ENCODE assay signal across 8 mouse cellular contexts in the genomic region with DNA sequence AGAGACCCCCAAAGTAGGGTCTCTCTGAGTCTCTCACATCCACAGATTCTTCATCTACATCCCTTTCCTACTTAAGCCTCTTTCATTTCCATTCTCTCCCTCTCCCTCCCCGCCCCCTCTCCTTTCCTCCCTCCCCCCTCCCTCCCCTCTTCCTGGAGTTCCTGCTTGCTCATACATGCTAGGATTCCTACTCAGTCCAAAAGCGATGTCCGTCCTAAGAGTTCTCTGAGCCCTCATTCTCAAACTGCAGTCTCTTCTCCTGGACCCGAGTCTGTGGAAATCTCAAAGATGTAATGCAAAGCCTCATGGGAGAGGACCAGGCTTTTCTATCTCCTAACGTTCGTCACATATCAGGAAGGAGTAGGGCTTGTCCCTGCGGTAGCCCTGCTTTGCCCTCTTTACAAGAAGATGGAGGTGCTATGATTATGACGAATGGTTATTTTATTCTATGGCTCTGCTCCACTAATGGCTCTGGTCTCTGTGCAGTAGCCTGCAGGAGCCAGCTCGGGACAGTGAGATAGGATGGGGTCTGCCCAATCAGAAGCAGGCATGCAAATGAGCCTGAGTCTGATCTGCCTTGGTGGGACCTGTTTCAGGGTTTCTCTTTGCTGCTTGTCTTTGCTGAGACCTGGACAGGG. TPM values are rescaled to one million over a fixed set of nuclear protein-coding genes. Genes with fewer than 3 reads are reported as not detected.
DNase-seq lines count a peak whose midpoint lies in the region; ATAC-seq and TF ChIP-seq lines count a peak whose summit lies in the region.

No protein-coding gene starts in this region.

- WGBS in heart, embryonic 12.5 days: 4% methylated on average over 9 of the region's 9 CpGs
- 2% methylated on average over 9 of the region's 9 CpGs for WGBS in hindbrain, postnatal 0 days
- WGBS in midbrain, embryonic 12.5 days: 3% methylated on average over 9 of the region's 9 CpGs

- H3K4me1 ChIP-seq in heart, embryonic 12.5 days (replicated peaks): peaks cover 21% of the 10 kb centered on the region
- H3K4me1 ChIP-seq in hindbrain, postnatal 0 days (ENCODE audit: insufficient read depth, low read length): 0 out of 2 replicates have a peak, but pooled peaks cover 3% of the 10 kb centered on the region
- peaks cover 21% of the 10 kb centered on the region for H3K4me1 ChIP-seq in midbrain, embryonic 12.5 days

- no peaks in the 10 kb centered on the region for H3K27me3 ChIP-seq in heart, embryonic 12.5 days (replicated peaks)
- no peaks in the 10 kb centered on the region for H3K27me3 ChIP-seq in hindbrain, postnatal 0 days (ENCODE audit: insufficient read depth, low read length)
- no peaks in the 10 kb centered on the region for H3K27me3 ChIP-seq in midbrain, embryonic 12.5 days

- H3K4me3 ChIP-seq in heart, embryonic 12.5 days: peak overlapping the region; percentile 40
- peak overlapping the region; percentile 9 for H3K4me3 ChIP-seq in hindbrain, postnatal 0 days (ENCODE audit: low read length)
- H3K4me3 ChIP-seq in midbrain, embryonic 12.5 days: peak overlapping the region; percentile 39

- H3K36me3 ChIP-seq in heart, embryonic 12.5 days: no peaks in the 10 kb centered on the region
- H3K36me3 ChIP-seq in hindbrain, postnatal 0 days (ENCODE audit: insufficient read depth, low read length): no peaks in the 10 kb centered on the region
- H3K36me3 ChIP-seq in midbrain, embryonic 12.5 days: no peaks in the 10 kb centered on the region

- peak overlapping the region; percentile 73 for H3K27ac ChIP-seq in heart, embryonic 12.5 days (ENCODE audit: poor library complexity, severe bottlenecking)
- peak overlapping the region; percentile 8; the same call in 1 of the 2 replicates for H3K27ac ChIP-seq in hindbrain, postnatal 0 days
- peak overlapping the region; percentile 71 for H3K27ac ChIP-seq in midbrain, embryonic 12.5 days (replicated peaks)

- DNase-seq in heart, postnatal 4 days: no peak
- peak; percentile 65 for DNase-seq in ES-CJ7 (ENCODE audit: low read depth, low spot score)
- peak; percentile 53 for DNase-seq in embryo, embryonic 11.5 days (ENCODE audit: low read depth, low spot score)
- peak; percentile 67 for DNase-seq in hindbrain, postnatal 0 days (ENCODE audit: low spot score)
- no peak for DNase-seq in left cerebral cortex, adult 18-20 months (ENCODE audit: low spot score in 2 of 2)
- no peak for DNase-seq in natural killer cell, adult 2 months (ENCODE audit: low spot score in 2 of 2)

- no peak for TF ChIP-seq CTCF in hindbrain, postnatal 0 days (IDR thresholded peaks at IDR 0.05; ENCODE audit: low read depth)

- peak; percentile 77 for ATAC-seq in heart, embryonic 12.5 days (ENCODE audit: insufficient number of reproducible peaks, low FRiP score)
- ATAC-seq in hindbrain, postnatal 0 days: peak; percentile 90
- ATAC-seq in midbrain, embryonic 12.5 days (ENCODE audit: low FRiP score, low read depth): peak; percentile 78

- no peaks in the 10 kb centered on the region for H3K9me3 ChIP-seq in heart, embryonic 12.5 days (replicated peaks)
- no peaks in the 10 kb centered on the region for H3K9me3 ChIP-seq in hindbrain, postnatal 0 days (ENCODE audit: low read length)
- no peaks in the 10 kb centered on the region for H3K9me3 ChIP-seq in midbrain, embryonic 12.5 days

- H3K9ac ChIP-seq in heart, embryonic 12.5 days: peak overlapping the region; percentile 46; the same call in 1 of the 2 replicates
- H3K9ac ChIP-seq in hindbrain, postnatal 0 days (replicated peaks; ENCODE audit: low read length): no peak overlapping the region
- H3K9ac ChIP-seq in midbrain, embryonic 12.5 days (replicated peaks): peak overlapping the region; percentile 58

- H3K4me2 ChIP-seq in heart, embryonic 12.5 days: peak overlapping the region; percentile 76
- H3K4me2 ChIP-seq in hindbrain, postnatal 0 days (ENCODE audit: low read depth, low read length): peak overlapping the region; percentile 47
- H3K4me2 ChIP-seq in midbrain, embryonic 12.5 days (replicated peaks): peak overlapping the region; percentile 69

RNA-seq across cellular contexts. Expression of a gene that starts 7.8 kb away (rescaled TPM):
- 0.06 and 0.17 TPM in 2 replicates for polyA plus RNA-seq in heart, embryonic 12.5 days (2016; fragmentation: Nextera tagmentation; extraction: Ambion mirVana)
- total RNA-seq in heart, postnatal 4 days (2021): 10 to 100 TPM; 29.5 to 31.3 TPM
- 0.36 and 0.47 TPM in 2 replicates for total RNA-seq in hindbrain, postnatal 0 days (2014; rRNA removed)
- 0.10 and 0.16 TPM in 2 replicates for polyA plus RNA-seq in hindbrain, postnatal 0 days (2015; fragmentation: Nextera tagmentation; extraction: Ambion mirVana)
- not detected in 2 replicates for polyA plus RNA-seq in midbrain, embryonic 12.5 days (2016; fragmentation: Nextera tagmentation; extraction: Ambion mirVana)
- under 1 TPM; 0.61 to 0.74 TPM for total RNA-seq in left cerebral cortex, adult 18-20 months (2021)

RNA-seq across cellular contexts. Expression of a gene that starts 13.4 kb away (rescaled TPM):
- polyA plus RNA-seq in heart, embryonic 12.5 days (2016; fragmentation: Nextera tagmentation; extraction: Ambion mirVana): 1.3 and 1.5 TPM in 2 replicates
- 1 to 10 TPM; 2.9 to 3.2 TPM for total RNA-seq in heart, postnatal 4 days (2021)
- 3.8 and 4.1 TPM in 2 replicates for total RNA-seq in hindbrain, postnatal 0 days (2014; rRNA removed)
- polyA plus RNA-seq in hindbrain, postnatal 0 days (2015; fragmentation: Nextera tagmentation; extraction: Ambion mirVana): 0.59 and 0.63 TPM in 2 replicates
- polyA plus RNA-seq in midbrain, embryonic 12.5 days (2016; fragmentation: Nextera tagmentation; extraction: Ambion mirVana): 2.1 and 3.1 TPM in 2 replicates
- 1 to 10 TPM; 5.4 to 6.9 TPM for total RNA-seq in left cerebral cortex, adult 18-20 months (2021)

RNA-seq across cellular contexts. Expression of a gene that starts 22.2 kb away (rescaled TPM):
- 131 and 136 TPM in 2 replicates for polyA plus RNA-seq in heart, embryonic 12.5 days (2016; fragmentation: Nextera tagmentation; extraction: Ambion mirVana)
- total RNA-seq in heart, postnatal 4 days (2021): 100 to 1,000 TPM in 1 of 2 experiments, 10 to 100 TPM in 1; 88.7 to 103 TPM
- 68.3 and 71.1 TPM in 2 replicates for total RNA-seq in hindbrain, postnatal 0 days (2014; rRNA removed)
- 78.2 and 83.9 TPM in 2 replicates for polyA plus RNA-seq in hindbrain, postnatal 0 days (2015; fragmentation: Nextera tagmentation; extraction: Ambion mirVana)
- polyA plus RNA-seq in midbrain, embryonic 12.5 days (2016; fragmentation: Nextera tagmentation; extraction: Ambion mirVana): 163 and 180 TPM in 2 replicates
- total RNA-seq in left cerebral cortex, adult 18-20 months (2021): 100 to 1,000 TPM; 128 to 131 TPM

RNA-seq across cellular contexts. Expression of a gene that starts 29.1 kb away (rescaled TPM):
- polyA plus RNA-seq in heart, embryonic 12.5 days (2016; fragmentation: Nextera tagmentation; extraction: Ambion mirVana): not detected in 2 replicates
- not detected for total RNA-seq in heart, postnatal 4 days (2021)
- 0.26 TPM in 1 of 2 replicates, not detected in the other for total RNA-seq in hindbrain, postnatal 0 days (2014; rRNA removed)
- polyA plus RNA-seq in hindbrain, postnatal 0 days (2015; fragmentation: Nextera tagmentation; extraction: Ambion mirVana): not detected in 2 replicates
- polyA plus RNA-seq in midbrain, embryonic 12.5 days (2016; fragmentation: Nextera tagmentation; extraction: Ambion mirVana): not detected in 2 replicates
- not detected for total RNA-seq in left cerebral cortex, adult 18-20 months (2021)

RNA-seq across cellular contexts. Expression of a gene that starts 36.2 kb away (rescaled TPM):
- polyA plus RNA-seq in heart, embryonic 12.5 days (2016; fragmentation: Nextera tagmentation; extraction: Ambion mirVana): 141 TPM in 2 replicates
- total RNA-seq in heart, postnatal 4 days (2021): 100 to 1,000 TPM; 103 to 106 TPM
- 71.1 and 95.3 TPM in 2 replicates for total RNA-seq in hindbrain, postnatal 0 days (2014; rRNA removed)
- 140 and 145 TPM in 2 replicates for polyA plus RNA-seq in hindbrain, postnatal 0 days (2015; fragmentation: Nextera tagmentation; extraction: Ambion mirVana)
- polyA plus RNA-seq in midbrain, embryonic 12.5 days (2016; fragmentation: Nextera tagmentation; extraction: Ambion mirVana): 162 and 173 TPM in 2 replicates
- total RNA-seq in left cerebral cortex, adult 18-20 months (2021): 100 to 1,000 TPM; 202 to 214 TPM

Comparison
In these comparisons a context has a peak if more than half of its experiments do, and no peak if none do; other contexts are left out.
1. H3K27ac ChIP-seq: peak in every context shown above with its lines; median percentile 73 in heart, embryonic 12.5 days; 71 in midbrain, embryonic 12.5 days; 8 in hindbrain, postnatal 0 days.
2. DNase-seq: peak in ES-CJ7 (single experiment), embryo, embryonic 11.5 days (single experiment) and hindbrain, postnatal 0 days (single experiment); none in heart, postnatal 4 days (single experiment), left cerebral cortex, adult 18-20 months (0 of 2) and natural killer cell, adult 2 months (0 of 2).
3. RNA of a gene that starts 7.8 kb away (total RNA-seq): 29.5 to 31.3 TPM in heart, postnatal 4 days; 0.61 to 0.74 TPM in left cerebral cortex, adult 18-20 months and 0.36 to 0.47 TPM in hindbrain, postnatal 0 days; every median in the first group is over 10 times any median in the second.
4. Peak in every context shown above with its lines, with median percentiles within 50 percentile points of each other: ATAC-seq, H3K4me2 ChIP-seq and H3K4me3 ChIP-seq.